Mouse (Mus musculus): Measurements from ENCODE around the gene Pnp. TPM values are rescaled to one million over a fixed set of nuclear protein-coding genes. Genes with fewer than 3 reads are reported as not detected.
"Not testable (repeated sequence)": the region's sequence is repeated elsewhere in the genome, so short reads cannot be mapped to it uniquely, and the experiment has no call there.

Pnp gene
- polyA plus RNA-seq, 1 experiment from 2014 or later, result 51.5 TPM

GRCm38 (mm10) chr14:50957146-50957545 lies 26.3 kb downstream of the Pnp start:
- not testable (repeated sequence) for H3K27me3 ChIP-seq (replicated peaks; ENCODE audit: control insufficient read depth, insufficient read depth, low read length); H3K36me3 ChIP-seq (ENCODE audit: control insufficient read depth, insufficient read depth, low read length); H3K4me2 ChIP-seq (ENCODE audit: low read depth, low read length); ATAC-seq (ENCODE audit: low read depth); H3K27ac ChIP-seq (replicated peaks; ENCODE audit: low read depth, low read length); H3K4me3 ChIP-seq (ENCODE audit: low read depth, low read length); H3K9ac ChIP-seq (ENCODE audit: low read depth, low read length); DNase-seq (ENCODE audit: low spot score); H3K9me3 ChIP-seq (ENCODE audit: control insufficient read depth, low read length); H3K4me1 ChIP-seq (ENCODE audit: control insufficient read depth, insufficient read depth, low read length)
- 60% methylated on average over 3 of the region's 3 CpGs for WGBS

- WGBS, result 86% methylated on average over 5 of the region's 5 CpGs
- ATAC-seq (ENCODE audit: low read depth), result not testable (repeated sequence)
Measured at GRCm38 (mm10) chr14:50958289-50958995, 27.6 kb downstream of the Pnp start.

GRCm38 (mm10) chr14:50968216-50968980 lies 37.5 kb downstream of the Pnp start:
- DNase-seq (ENCODE audit: low spot score) (peak; percentile 16), ATAC-seq (ENCODE audit: low read depth) (no peak)
- WGBS, result 74% methylated on average over 5 of the region's 5 CpGs
- H3K27me3 ChIP-seq (replicated peaks; ENCODE audit: control insufficient read depth, insufficient read depth, low read length), result no peaks in the 10 kb centered on the region
- H3K9ac ChIP-seq (ENCODE audit: low read depth, low read length), result no peak overlapping the region
- no peak overlapping the region for H3K4me3 ChIP-seq (ENCODE audit: low read depth, low read length)
- no peaks in the 10 kb centered on the region for H3K36me3 ChIP-seq (ENCODE audit: control insufficient read depth, insufficient read depth, low read length)
- no peaks in the 10 kb centered on the region for H3K9me3 ChIP-seq (ENCODE audit: control insufficient read depth, low read length)
- no peak overlapping the region for H3K27ac ChIP-seq (replicated peaks; ENCODE audit: low read depth, low read length)
- H3K4me2 ChIP-seq (ENCODE audit: low read depth, low read length), result no peak overlapping the region
- H3K4me1 ChIP-seq (ENCODE audit: control insufficient read depth, insufficient read depth, low read length), result no peaks in the 10 kb centered on the region; the same call in 1 of the 2 replicates

More at GRCm38 (mm10) chr14:50958289-50958995, 27.6 kb downstream of the Pnp start:
- not testable (repeated sequence) for H3K9ac ChIP-seq (ENCODE audit: low read depth, low read length); H3K36me3 ChIP-seq (ENCODE audit: control insufficient read depth, insufficient read depth, low read length); H3K9me3 ChIP-seq (ENCODE audit: control insufficient read depth, low read length); DNase-seq (ENCODE audit: low spot score); H3K27me3 ChIP-seq (replicated peaks; ENCODE audit: control insufficient read depth, insufficient read depth, low read length); H3K4me1 ChIP-seq (ENCODE audit: control insufficient read depth, insufficient read depth, low read length); H3K4me3 ChIP-seq (ENCODE audit: low read depth, low read length); H3K27ac ChIP-seq (replicated peaks; ENCODE audit: low read depth, low read length); H3K4me2 ChIP-seq (ENCODE audit: low read depth, low read length)

GRCm38 (mm10) chr14:50969041-50969440 lies 38.2 kb downstream of the Pnp start:
- Histone ChIP-seq H3K27ac (replicated peaks; ENCODE audit: low read depth, low read length) (no peak overlapping the region), H3K9ac (ENCODE audit: low read depth, low read length) (no peak overlapping the region), H3K4me3 (ENCODE audit: low read depth, low read length) (no peak overlapping the region), H3K27me3 (replicated peaks; ENCODE audit: control insufficient read depth, insufficient read depth, low read length) (no peaks in the 10 kb centered on the region), H3K9me3 (ENCODE audit: control insufficient read depth, low read length) (no peaks in the 10 kb centered on the region), H3K4me2 (ENCODE audit: low read depth, low read length) (peak overlapping the region; percentile 3; the same call in 1 of the 2 replicates), H3K36me3 (ENCODE audit: control insufficient read depth, insufficient read depth, low read length) (no peaks in the 10 kb centered on the region), H3K4me1 (ENCODE audit: control insufficient read depth, insufficient read depth, low read length) (no peaks in the 10 kb centered on the region; the same call in 1 of the 2 replicates)
- 24% methylated on average over 1 of the region's 1 CpGs for WGBS
- ATAC-seq (ENCODE audit: low read depth) (no peak), DNase-seq (ENCODE audit: low spot score) (no peak)

GRCm38 (mm10) chr14:50969558-50970544 lies 39.0 kb downstream of the Pnp start:
- peak overlapping the region; percentile 3; the same call in 1 of the 2 replicates for H3K4me2 ChIP-seq (ENCODE audit: low read depth, low read length)
- no peaks in the 10 kb centered on the region for H3K36me3 ChIP-seq (ENCODE audit: control insufficient read depth, insufficient read depth, low read length)
- no peaks in the 10 kb centered on the region for H3K27me3 ChIP-seq (replicated peaks; ENCODE audit: control insufficient read depth, insufficient read depth, low read length)
- no peak for ATAC-seq (ENCODE audit: low read depth)
- no peaks in the 10 kb centered on the region for H3K9me3 ChIP-seq (ENCODE audit: control insufficient read depth, low read length)
- H3K4me1 ChIP-seq (ENCODE audit: control insufficient read depth, insufficient read depth, low read length), result no peaks in the 10 kb centered on the region; the same call in 1 of the 2 replicates
- H3K27ac ChIP-seq (replicated peaks; ENCODE audit: low read depth, low read length), result no peak overlapping the region
- 28% methylated on average over 12 of the region's 12 CpGs for WGBS
- DNase-seq (ENCODE audit: low spot score), result peak; percentile 35
- no peak overlapping the region for H3K9ac ChIP-seq (ENCODE audit: low read depth, low read length)
- H3K4me3 ChIP-seq (ENCODE audit: low read depth, low read length), result no peak overlapping the region

- Histone ChIP-seq H3K4me3 (ENCODE audit: low read depth, low read length) (no peak overlapping the region), H3K9ac (ENCODE audit: low read depth, low read length) (no peak overlapping the region), H3K27me3 (replicated peaks; ENCODE audit: control insufficient read depth, insufficient read depth, low read length) (no peaks in the 10 kb centered on the region), H3K36me3 (ENCODE audit: control insufficient read depth, insufficient read depth, low read length) (no peaks in the 10 kb centered on the region), H3K4me2 (ENCODE audit: low read depth, low read length) (no peak overlapping the region), H3K4me1 (ENCODE audit: control insufficient read depth, insufficient read depth, low read length) (no peaks in the 10 kb centered on the region; the same call in 1 of the 2 replicates), H3K9me3 (ENCODE audit: control insufficient read depth, low read length) (no peaks in the 10 kb centered on the region), H3K27ac (replicated peaks; ENCODE audit: low read depth, low read length) (no peak overlapping the region)
- DNase-seq (ENCODE audit: low spot score), result no peak
- no peak for ATAC-seq (ENCODE audit: low read depth)
- 63% methylated on average over 1 of the region's 1 CpGs for WGBS
Measured at GRCm38 (mm10) chr14:50970822-50971221, 39.9 kb downstream of the Pnp start.

GRCm38 (mm10) chr14:50973054-50973453 lies 42.2 kb downstream of the Pnp start:
- ATAC-seq (ENCODE audit: low read depth), result not testable (repeated sequence)

GRCm38 (mm10) chr14:50973700-50974099 lies 42.8 kb downstream of the Pnp start:
- no peak overlapping the region for H3K9ac ChIP-seq (ENCODE audit: low read depth, low read length)
- no peaks in the 10 kb centered on the region for H3K9me3 ChIP-seq (ENCODE audit: control insufficient read depth, low read length)
- H3K4me1 ChIP-seq (ENCODE audit: control insufficient read depth, insufficient read depth, low read length), result no peaks in the 10 kb centered on the region; the same call in 1 of the 2 replicates
- no peak for ATAC-seq (ENCODE audit: low read depth)
- 45% methylated on average over 4 of the region's 4 CpGs for WGBS
- no peaks in the 10 kb centered on the region for H3K27me3 ChIP-seq (replicated peaks; ENCODE audit: control insufficient read depth, insufficient read depth, low read length)
- H3K36me3 ChIP-seq (ENCODE audit: control insufficient read depth, insufficient read depth, low read length), result no peaks in the 10 kb centered on the region
- H3K27ac ChIP-seq (replicated peaks; ENCODE audit: low read depth, low read length), result no peak overlapping the region
- no peak overlapping the region for H3K4me2 ChIP-seq (ENCODE audit: low read depth, low read length)
- DNase-seq (ENCODE audit: low spot score), result peak; percentile 39
- no peak overlapping the region for H3K4me3 ChIP-seq (ENCODE audit: low read depth, low read length)

More at GRCm38 (mm10) chr14:50973054-50973453, 42.2 kb downstream of the Pnp start:
- not testable (repeated sequence) for H3K9ac ChIP-seq (ENCODE audit: low read depth, low read length); H3K4me2 ChIP-seq (ENCODE audit: low read depth, low read length); H3K27ac ChIP-seq (replicated peaks; ENCODE audit: low read depth, low read length); H3K9me3 ChIP-seq (ENCODE audit: control insufficient read depth, low read length); H3K36me3 ChIP-seq (ENCODE audit: control insufficient read depth, insufficient read depth, low read length); H3K27me3 ChIP-seq (replicated peaks; ENCODE audit: control insufficient read depth, insufficient read depth, low read length); DNase-seq (ENCODE audit: low spot score); H3K4me1 ChIP-seq (ENCODE audit: control insufficient read depth, insufficient read depth, low read length); H3K4me3 ChIP-seq (ENCODE audit: low read depth, low read length)
- 89% methylated on average over 4 of the region's 5 CpGs for WGBS

All from embryonic facial prominence, embryonic 14.5 days (tissue).